Mouse (Mus musculus) midbrain, embryonic 11.5 days (tissue): ENCODE results near the gene Btbd1. TPM values are rescaled to one million over a fixed set of nuclear protein-coding genes. Genes with fewer than 3 reads are reported as not detected.
A peak's percentile ranks its signal among the peaks of the same experiment; 100 is the strongest.

ENCODE experiments used
- ATAC-seq: fragments of 200-750 bp; cut with Nextera tagmentation; 2 replicates; pipeline ENCODE4 v1.8.0; 2017; ENCODE audit warnings: moderate TSS enrichment, moderate library complexity; ENCODE audit not compliant: low FRiP score
- DNase-seq: peaks from one replicate; pipeline ENCODE4 v3.0.0; 2015; ENCODE audit warnings: low spot score; ENCODE audit errors: missing footprints
- H3K27ac ChIP-seq: fragments of 300-500 bp; sonication (generic); 2 replicates; pipeline ENCODE4 v1.5.1; 2014; ENCODE audit warnings: low read depth, low read length
- H3K27me3 ChIP-seq: fragments of 300-500 bp; sonication (generic); 2 replicates; pipeline ENCODE4 v1.6.1; 2014; ENCODE audit warnings: mild to moderate bottlenecking, low read length, moderate library complexity, mixed read lengths; ENCODE audit not compliant: control insufficient read depth, insufficient read depth
- H3K36me3 ChIP-seq: fragments of 300-500 bp; sonication (generic); 2 replicates; pipeline ENCODE4 v1.6.1; 2014; ENCODE audit warnings: mild to moderate bottlenecking, low read length, moderate library complexity, mixed read lengths; ENCODE audit not compliant: control insufficient read depth, insufficient read depth
- H3K4me1 ChIP-seq: fragments of 300-500 bp; sonication (generic); 2 replicates; pipeline ENCODE4 v1.6.1; 2014; ENCODE audit warnings: low read length; ENCODE audit not compliant: control insufficient read depth, insufficient read depth
- H3K4me2 ChIP-seq: fragments of 300-500 bp; sonication (generic); 2 replicates; pipeline ENCODE4 v1.6.1; 2014; ENCODE audit warnings: mild to moderate bottlenecking, moderate library complexity
- H3K4me3 ChIP-seq: fragments of 300-500 bp; sonication (generic); 2 replicates; pipeline ENCODE4 v1.5.1; 2014; ENCODE audit warnings: low read depth, low read length
- H3K9ac ChIP-seq: fragments of 300-500 bp; sonication (generic); 2 replicates; pipeline ENCODE4 v1.6.1; 2014; ENCODE audit warnings: low read length
- H3K9me3 ChIP-seq: fragments of 300-500 bp; sonication (generic); 2 replicates; pipeline ENCODE4 v1.6.1; 2016; ENCODE audit warnings: low read length; ENCODE audit not compliant: control insufficient read depth
- WGBS: fragments of 180-500 bp; shearing (Covaris S2); extraction: QIAGEN DNeasy Blood & Tissue Kit; methylation state at CpG from one replicate; pipeline ENCODE4 v1.1.7; 2014; 5-methylcytosine and 5-hydroxymethylcytosine counted together
- polyA plus RNA-seq: library from polyadenylated mRNA; unstranded; fragments of >200 nt; fragmentation: Nextera tagmentation; extraction: Ambion mirVana; gene quantifications from 2 replicates; pipeline ENCODE4 v1.2.1, GENCODE M21; 2014

The Btbd1 gene
- polyA plus RNA-seq, 1 experiment from 2014 or later = 102 TPM

- no peak for ATAC-seq
- WGBS = 82% methylated on average over 10 of the region's 10 CpGs
- no peak overlapping the region for H3K9ac ChIP-seq
Measured at GRCm38 (mm10) chr7:81777667-81778218, 51.5 kb downstream of the Btbd1 start.

GRCm38 (mm10) chr7:81775325-81775724 lies 53.9 kb downstream of the Btbd1 start:
- no peaks in the 10 kb centered on the region; the same call in 1 of the 2 replicates for H3K9me3 ChIP-seq
- H3K36me3 ChIP-seq = peaks cover 2% of the 10 kb centered on the region; the same call in 1 of the 2 replicates
- H3K4me2 ChIP-seq = no peak overlapping the region
- no peak overlapping the region for H3K27ac ChIP-seq
- no peak overlapping the region for H3K9ac ChIP-seq
- no peak overlapping the region for H3K4me3 ChIP-seq
- DNase-seq (no peak), ATAC-seq (no peak)
- H3K27me3 ChIP-seq = no peaks in the 10 kb centered on the region
- H3K4me1 ChIP-seq = no peaks in the 10 kb centered on the region
- WGBS = 85% methylated on average over 5 of the region's 5 CpGs

More at GRCm38 (mm10) chr7:81777667-81778218, 51.5 kb downstream of the Btbd1 start:
- peak; percentile 75 for DNase-seq
- no peaks in the 10 kb centered on the region for H3K4me1 ChIP-seq
- H3K36me3 ChIP-seq = peaks cover 14% of the 10 kb centered on the region; the same call in 1 of the 2 replicates
- H3K4me3 ChIP-seq = no peak overlapping the region
- no peak overlapping the region for H3K27ac ChIP-seq
- H3K4me2 ChIP-seq = no peak overlapping the region
- H3K9me3 ChIP-seq = no peaks in the 10 kb centered on the region; the same call in 1 of the 2 replicates
- H3K27me3 ChIP-seq = no peaks in the 10 kb centered on the region

- H3K4me2 ChIP-seq = no peak overlapping the region
Measured at GRCm38 (mm10) chr7:81772786-81773539, 56.3 kb downstream of the Btbd1 start.

GRCm38 (mm10) chr7:81763110-81763845 lies 66.0 kb downstream of the Btbd1 start:
- H3K4me3 ChIP-seq = peak overlapping the region; percentile 95
- H3K9me3 ChIP-seq = no peaks in the 10 kb centered on the region
- no peaks in the 10 kb centered on the region for H3K27me3 ChIP-seq
- no peaks in the 10 kb centered on the region for H3K36me3 ChIP-seq
- DNase-seq = no peak
- peak; percentile 80 for ATAC-seq
- H3K4me1 ChIP-seq = peaks cover 6% of the 10 kb centered on the region; the same call in 1 of the 2 replicates
- WGBS = 3% methylated on average over 50 of the region's 60 CpGs
- H3K4me2 ChIP-seq = peak overlapping the region; percentile 63
- H3K27ac ChIP-seq = peak overlapping the region; percentile 60
- peak overlapping the region; percentile 68 for H3K9ac ChIP-seq

More at GRCm38 (mm10) chr7:81772786-81773539, 56.3 kb downstream of the Btbd1 start:
- Histone ChIP-seq H3K27me3 (no peaks in the 10 kb centered on the region), H3K4me1 (no peaks in the 10 kb centered on the region), H3K36me3 (no peaks in the 10 kb centered on the region), H3K9me3 (no peaks in the 10 kb centered on the region), H3K9ac (no peak overlapping the region), H3K4me3 (no peak overlapping the region), H3K27ac (no peak overlapping the region)
- no peak for DNase-seq
- WGBS = 80% methylated on average over 10 of the region's 10 CpGs
- no peak for ATAC-seq

- peak within 1 kb of the TSS; percentile 68 for H3K9ac ChIP-seq
- no peaks in the 10 kb centered on the region for H3K36me3 ChIP-seq
- DNase-seq (peak; percentile 100), ATAC-seq (peak; percentile 96)
- H3K4me2 ChIP-seq = peak within 1 kb of the TSS; percentile 63
- WGBS = under 1% methylated on average over 55 of the region's 56 CpGs
- no peaks in the 10 kb centered on the region for H3K27me3 ChIP-seq
- H3K9me3 ChIP-seq = no peaks in the 10 kb centered on the region
- peak within 1 kb of the TSS; percentile 95 for H3K4me3 ChIP-seq
- peaks cover 6% of the 10 kb centered on the region; the same call in 1 of the 2 replicates for H3K4me1 ChIP-seq
- H3K27ac ChIP-seq = peak within 1 kb of the TSS; percentile 67
Measured at GRCm38 (mm10) chr7:81762180-81763109, 66.8 kb downstream of the Btbd1 start, which contains the start of gene Ramac. Gene Ramac, plus strand, starts transcription at chr7:81762925.

GRCm38 (mm10) chr7:81747956-81748355 lies 81.3 kb downstream of the Btbd1 start:
- DNase-seq = no peak
- Histone ChIP-seq H3K4me3 (no peak overlapping the region), H3K4me2 (no peak overlapping the region), H3K9me3 (no peaks in the 10 kb centered on the region; the same call in 1 of the 2 replicates), H3K9ac (no peak overlapping the region), H3K36me3 (no peaks in the 10 kb centered on the region), H3K27ac (no peak overlapping the region), H3K27me3 (no peaks in the 10 kb centered on the region), H3K4me1 (no peaks in the 10 kb centered on the region)
- no peak for ATAC-seq
- 81% methylated on average over 3 of the region's 3 CpGs for WGBS

- no peak for ATAC-seq
- DNase-seq = no peak
- Histone ChIP-seq H3K4me3 (no peak overlapping the region), H3K36me3 (no peaks in the 10 kb centered on the region), H3K27me3 (no peaks in the 10 kb centered on the region), H3K9ac (no peak overlapping the region), H3K9me3 (no peaks in the 10 kb centered on the region; the same call in 1 of the 2 replicates), H3K27ac (no peak overlapping the region), H3K4me1 (no peaks in the 10 kb centered on the region), H3K4me2 (no peak overlapping the region)
- 83% methylated on average over 4 of the region's 4 CpGs for WGBS
Measured at GRCm38 (mm10) chr7:81744145-81744544, 85.1 kb downstream of the Btbd1 start.
